Mouse (Mus musculus): ENCODE data around the gene Herpud2.

DNA sequence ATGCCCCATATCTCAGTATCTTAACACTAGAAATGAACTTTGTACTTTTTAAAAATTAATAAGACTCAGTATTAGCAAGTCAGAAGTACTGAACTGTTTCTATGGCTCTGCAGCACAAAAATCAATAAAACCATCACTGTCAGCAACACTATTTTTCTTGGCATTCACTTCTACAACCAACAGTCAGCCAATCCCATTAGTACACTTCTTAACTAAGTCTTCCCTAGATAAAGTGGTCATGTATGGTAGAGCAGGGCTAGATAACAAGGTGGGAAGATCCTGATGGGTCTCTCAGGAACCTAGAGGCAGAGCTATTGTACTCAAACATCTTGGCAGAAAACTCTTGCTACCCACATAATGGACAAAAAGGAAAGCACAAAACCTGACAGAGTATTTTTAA lies 7.7 kb downstream of the Herpud2 start:
- no peak for TF ChIP-seq CHD2 (IDR thresholded peaks at IDR 0.05; ENCODE audit: low read length)
- no peak for TF ChIP-seq POLR2A (IDR thresholded peaks at IDR 0.05; ENCODE audit: low read depth, low read length)
